Mouse (Mus musculus) adrenal gland, adult (tissue): ENCODE results near the gene Scin.

Experiments used
- DNase-seq, 2 experiments: peaks; one replicate each; pipeline ENCODE4 v3.0.0; 2022 to 2023; ENCODE audit warnings: low spot score in 1 of 2; ENCODE audit not compliant: inconsistent age in 2 of 2

The Scin gene

GRCm38 (mm10) chr12:40109227-40109626, 24.8 kb downstream of the Scin start:
- no peak for DNase-seq

GRCm38 (mm10) chr12:40108143-40108542, 25.9 kb downstream of the Scin start:
- no peak for DNase-seq

- DNase-seq, result no peak
These were observed 27.2 kb downstream of the Scin start for GRCm38 (mm10) chr12:40106874-40107273.

GRCm38 (mm10) chr12:40104750-40105149, 29.3 kb downstream of the Scin start:
- no peak for DNase-seq

GRCm38 (mm10) chr12:40102359-40102758, 31.7 kb downstream of the Scin start:
- no peak for DNase-seq

- DNase-seq, result no peak
These were observed 34.6 kb downstream of the Scin start for GRCm38 (mm10) chr12:40099407-40099806.

GRCm38 (mm10) chr12:40097449-40097848, 36.6 kb downstream of the Scin start:
- no peak for DNase-seq

GRCm38 (mm10) chr12:40097023-40097422, 37.0 kb downstream of the Scin start:
- no peak for DNase-seq

- no peak for DNase-seq
These were observed 37.6 kb downstream of the Scin start for GRCm38 (mm10) chr12:40096453-40096852.

GRCm38 (mm10) chr12:40090017-40090416, 44.0 kb downstream of the Scin start:
- no peak for DNase-seq

- no peak for DNase-seq
These were observed 48.2 kb downstream of the Scin start for GRCm38 (mm10) chr12:40085731-40086322.

- peak in 1 of 2 experiments; percentile 48 for DNase-seq
These were observed 51.4 kb downstream of the Scin start for GRCm38 (mm10) chr12:40082453-40083238.

GRCm38 (mm10) chr12:40082048-40082447, 52.0 kb downstream of the Scin start:
- DNase-seq, result no peak

GRCm38 (mm10) chr12:40073660-40074059, 60.4 kb downstream of the Scin start:
- peak in 1 of 2 experiments; percentile 32 for DNase-seq

GRCm38 (mm10) chr12:40047024-40047423, 87.0 kb downstream of the Scin start:
- DNase-seq, result no peak

- no peak for DNase-seq
These were observed 90.0 kb downstream of the Scin start for GRCm38 (mm10) chr12:40043816-40044585.

- DNase-seq, result peak in 1 of 2 experiments; percentile 78
These were observed 94.0 kb downstream of the Scin start for GRCm38 (mm10) chr12:40040067-40040466.

- peak; percentile 93 to 97 for DNase-seq
These were observed 96.1 kb downstream of the Scin start, which contains the start of gene Arl4a for GRCm38 (mm10) chr12:40037876-40038463. TSS of gene Arl4a (minus strand) at chr12:40038025.

GRCm38 (mm10) chr12:40037226-40037813, 96.7 kb downstream of the Scin start:
- peak; percentile 99 to 100 for DNase-seq

- DNase-seq, result peak in 1 of 2 experiments; percentile 31
These were observed 97.4 kb downstream of the Scin start for GRCm38 (mm10) chr12:40036666-40037065.

- DNase-seq, result no peak
These were observed 98.5 kb downstream of the Scin start for GRCm38 (mm10) chr12:40035506-40035905.
